Mouse (Mus musculus): ENCODE results near the gene Insl5. TPM values are rescaled to one million over a fixed set of nuclear protein-coding genes. Genes with fewer than 3 reads are reported as not detected.

The Insl5 gene
- total RNA-seq, 2 experiments from 2014 or later: 1.2 TPM; not detected in 1

GRCm38 (mm10) chr4:102991685-102992084 is 35.0 kb downstream of the Insl5 start:
- intact Hi-C loops (cut with DNase I): no loop called here
- no peak for DNase-seq (ENCODE audit: low spot score in 2 of 2)

GRCm38 (mm10) chr4:102990595-102991340 is 35.9 kb downstream of the Insl5 start:
- intact Hi-C loops (cut with DNase I): no loop called here
- DNase-seq (ENCODE audit: low spot score in 2 of 2): no peak

GRCm38 (mm10) chr4:102990016-102990415 is 36.6 kb downstream of the Insl5 start:
- intact Hi-C loops (cut with DNase I): no loop called here
- no peak for DNase-seq (ENCODE audit: low spot score in 2 of 2)

GRCm38 (mm10) chr4:102989391-102989790 is 37.3 kb downstream of the Insl5 start:
- no peak for DNase-seq (ENCODE audit: low spot score in 2 of 2)
- intact Hi-C loops (cut with DNase I): loop anchor here (5.0 to 10.0 kb wide), 2 partner anchors 125 to 353 kb away; partner anchors contain the start of genes Mier1 and Wdr78

- no peak for DNase-seq (ENCODE audit: low spot score in 2 of 2)
- intact Hi-C loops (cut with DNase I): loop anchor here (5.0 to 10.0 kb wide), 2 partner anchors 126 to 354 kb away; partner anchors contain the start of genes Mier1 and Wdr78
These were observed 38.1 kb downstream of the Insl5 start for GRCm38 (mm10) chr4:102988526-102988925.

- DNase-seq (ENCODE audit: low spot score in 2 of 2): no peak
- intact Hi-C loops (cut with DNase I): loop anchor here (2.0 to 10.0 kb wide), 3 partner anchors 127 to 355 kb away; partner anchors contain the start of genes Mier1 and Wdr78
These were observed 38.9 kb downstream of the Insl5 start for GRCm38 (mm10) chr4:102987756-102988155.

- intact Hi-C loops (cut with DNase I): loop anchor here (2.0 to 10.0 kb wide), 3 partner anchors 127 to 355 kb away; partner anchors contain the start of genes Mier1 and Wdr78
- no peak for DNase-seq (ENCODE audit: low spot score in 2 of 2)
These were observed 39.3 kb downstream of the Insl5 start for GRCm38 (mm10) chr4:102987325-102987724.

- DNase-seq (ENCODE audit: low spot score in 2 of 2): no peak
- intact Hi-C loops (cut with DNase I): loop anchor here (2.0 to 10.0 kb wide), 3 partner anchors 128 to 355 kb away; partner anchors contain the start of genes Mier1 and Wdr78
These were observed 39.7 kb downstream of the Insl5 start for GRCm38 (mm10) chr4:102986917-102987316.

- intact Hi-C loops (cut with DNase I): loop anchor here (2.0 to 10.0 kb wide), 3 partner anchors 129 to 356 kb away; partner anchors contain the start of genes Mier1 and Wdr78
- no peak for DNase-seq (ENCODE audit: low spot score in 2 of 2)
These were observed 40.5 kb downstream of the Insl5 start for GRCm38 (mm10) chr4:102986173-102986572.

GRCm38 (mm10) chr4:102981709-102982108 is 44.9 kb downstream of the Insl5 start:
- DNase-seq (ENCODE audit: low spot score in 2 of 2): no peak
- intact Hi-C loops (cut with DNase I): loop anchor here (10.0 kb wide), 1 partner anchor 133 kb away; the partner anchor contains the start of genes Mier1 and Wdr78

- DNase-seq (ENCODE audit: low spot score in 2 of 2): no peak
- intact Hi-C loops (cut with DNase I): no loop called here
These were observed 47.3 kb downstream of the Insl5 start for GRCm38 (mm10) chr4:102979385-102979784.

GRCm38 (mm10) chr4:102978440-102978839 is 48.2 kb downstream of the Insl5 start, which contains the start of gene Tctex1d1:
TSS of gene Tctex1d1 (plus strand) at chr4:102978606.
- intact Hi-C loops (cut with DNase I): no loop called here
- DNase-seq (ENCODE audit: low spot score in 2 of 2): no peak

- no peak for DNase-seq (ENCODE audit: low spot score in 2 of 2)
- intact Hi-C loops (cut with DNase I): no loop called here
These were observed 48.8 kb downstream of the Insl5 start for GRCm38 (mm10) chr4:102977778-102978321.

GRCm38 (mm10) chr4:102976290-102977275 is 50.1 kb downstream of the Insl5 start:
- intact Hi-C loops (cut with DNase I): no loop called here
- DNase-seq (ENCODE audit: low spot score in 2 of 2): no peak

- DNase-seq (ENCODE audit: low spot score in 2 of 2): no peak
- intact Hi-C loops (cut with DNase I): no loop called here
These were observed 52.5 kb downstream of the Insl5 start for GRCm38 (mm10) chr4:102974172-102974571.

GRCm38 (mm10) chr4:102972071-102972470 is 54.6 kb downstream of the Insl5 start:
- no peak for DNase-seq (ENCODE audit: low spot score in 2 of 2)
- intact Hi-C loops (cut with DNase I): no loop called here

GRCm38 (mm10) chr4:102971159-102971558 is 55.5 kb downstream of the Insl5 start:
- DNase-seq (ENCODE audit: low spot score in 2 of 2): no peak
- intact Hi-C loops (cut with DNase I): no loop called here

GRCm38 (mm10) chr4:102969599-102969998 is 57.0 kb downstream of the Insl5 start:
- DNase-seq (ENCODE audit: low spot score in 2 of 2): no peak
- intact Hi-C loops (cut with DNase I): no loop called here

All from left cerebral cortex, postnatal 36 days (tissue).